Mouse (Mus musculus) cerebellum, adult 2 months (tissue): Measurements from ENCODE around the gene Dock11.

Experiments
- CTCF ChIP-seq: fragments of 200-500 bp; IDR thresholded peaks from 2 replicates; pipeline ENCODE4 v1.5.1; 2011; ENCODE audit warnings: low read depth, mild to moderate bottlenecking, control low read depth, low read length, moderate library complexity, borderline replicate concordance; ENCODE audit not compliant: insufficient read depth
- POLR2A ChIP-seq: fragments of 200-500 bp; IDR thresholded peaks from 2 replicates; pipeline ENCODE4 v1.6.1; 2011; ENCODE audit warnings: low read length, control low read depth, borderline replicate concordance; ENCODE audit not compliant: insufficient read depth

DNA sequence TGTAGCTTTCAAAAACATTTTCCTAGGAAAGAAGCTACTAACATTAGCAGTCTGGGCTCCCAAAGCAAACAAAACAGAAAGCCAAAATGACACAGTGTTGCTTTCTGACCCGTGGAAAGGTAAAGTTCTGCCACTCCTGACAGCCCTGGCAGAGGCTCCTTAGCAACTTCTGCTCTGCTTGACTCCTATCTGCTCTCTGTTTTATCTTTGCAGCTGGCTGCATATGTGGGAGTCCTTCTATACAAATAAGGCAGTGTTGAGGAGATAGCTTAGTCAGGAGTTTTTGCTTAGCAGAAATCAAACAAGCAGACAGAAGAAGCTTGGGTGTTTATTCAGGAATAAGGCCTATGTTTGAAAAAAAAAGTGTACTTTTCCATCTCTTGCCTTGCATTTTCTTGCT lies 57.8 kb downstream of the Dock11 start:
- no peak for TF ChIP-seq POLR2A
- TF ChIP-seq CTCF: no peak
